Mouse (Mus musculus) myocyte (in vitro differentiated cells): ENCODE measurements around the gene Tmtc4. TPM values are rescaled to one million over a fixed set of nuclear protein-coding genes. Genes with fewer than 3 reads are reported as not detected.

Source experiments
- H3K27me3 ChIP-seq: one replicate; pipeline ENCODE4 v1.6.1; 2011; ENCODE audit not compliant: control insufficient read depth, insufficient read depth, insufficient read length
- H3K36me3 ChIP-seq: one replicate; pipeline ENCODE4 v1.6.1; 2011; ENCODE audit not compliant: control insufficient read depth, insufficient read depth
- H3K4me2 ChIP-seq: one replicate; pipeline ENCODE4 v1.6.1; 2011; ENCODE audit warnings: low read depth, control low read depth
- H3K4me3 ChIP-seq: one replicate; pipeline ENCODE4 v1.5.1; 2011; ENCODE audit warnings: mild to moderate bottlenecking, control low read depth, moderate library complexity
- H3K79me2 ChIP-seq: one replicate; pipeline ENCODE4 v1.6.1; 2011; ENCODE audit not compliant: control insufficient read depth, insufficient read depth
- H3ac ChIP-seq: one replicate; pipeline ENCODE4 v1.6.1; 2011; ENCODE audit not compliant: control insufficient read depth, insufficient read length
- CEBPB ChIP-seq: IDR thresholded peaks from 2 replicates; pipeline ENCODE4 v1.6.1; 2011; ENCODE audit warnings: mild to moderate bottlenecking, moderate library complexity; ENCODE audit not compliant: poor library complexity, insufficient read depth, severe bottlenecking
- E2F4 ChIP-seq: IDR thresholded peaks from one replicate; pipeline ENCODE4 v1.6.1; 2011; ENCODE audit warnings: mild to moderate bottlenecking, control low read depth, moderate library complexity; ENCODE audit not compliant: insufficient read depth
- MAX ChIP-seq: IDR thresholded peaks from one replicate; pipeline ENCODE4 v1.6.1; 2011; ENCODE audit warnings: low read depth, mild to moderate bottlenecking, control low read depth
- MYOD1 ChIP-seq, 3 experiments: IDR thresholded peaks; one replicate each; pipeline ENCODE4 v1.6.1; 2011; ENCODE audit warnings: control low read depth in 2 of 3, low read depth in 2 of 3, mild to moderate bottlenecking in 2 of 3, moderate library complexity in 1 of 3; ENCODE audit not compliant: insufficient read length in 2 of 3, control insufficient read depth in 1 of 3
- MYOG ChIP-seq, 3 experiments: IDR thresholded peaks; one replicate each; pipeline ENCODE4 v1.6.1; 2011; ENCODE audit warnings: control low read depth in 2 of 3, low read depth in 2 of 3, mild to moderate bottlenecking in 2 of 3; ENCODE audit not compliant: insufficient read length in 2 of 3, control insufficient read depth in 1 of 3, insufficient read depth in 1 of 3
- POLR2A ChIP-seq: IDR thresholded peaks from one replicate; pipeline ENCODE4 v1.6.1; 2011; ENCODE audit warnings: low read depth, mild to moderate bottlenecking, control low read depth, moderate library complexity; ENCODE audit not compliant: insufficient read length
- POLR2AphosphoS2 ChIP-seq: IDR thresholded peaks from one replicate; pipeline ENCODE4 v1.6.1; 2011; ENCODE audit warnings: low read depth, control low read depth; ENCODE audit not compliant: insufficient read length
- REST ChIP-seq: IDR thresholded peaks from one replicate; pipeline ENCODE4 v1.6.1; 2011; ENCODE audit warnings: mild to moderate bottlenecking, control low read depth, moderate library complexity; ENCODE audit not compliant: insufficient read depth, insufficient read length
- SRF ChIP-seq: IDR thresholded peaks from one replicate; pipeline ENCODE4 v1.6.1; 2011; ENCODE audit warnings: low read depth; ENCODE audit not compliant: control insufficient read depth, insufficient read length
- TCF12 ChIP-seq: IDR thresholded peaks from one replicate; pipeline ENCODE4 v1.6.1; 2011; ENCODE audit warnings: mild to moderate bottlenecking, control low read depth; ENCODE audit not compliant: poor library complexity, insufficient read depth, severe bottlenecking
- TCF3 ChIP-seq: IDR thresholded peaks from one replicate; pipeline ENCODE4 v1.6.1; 2011; ENCODE audit warnings: low read depth, control low read depth; ENCODE audit not compliant: insufficient read length
- USF1 ChIP-seq: IDR thresholded peaks from one replicate; pipeline ENCODE4 v1.6.1; 2011; ENCODE audit warnings: low read depth, mild to moderate bottlenecking, control low read depth, moderate library complexity
- polyA plus RNA-seq: library from polyadenylated mRNA; unstranded; fragments of >200 nt; fragmentation: generic; extraction: Trizol; gene quantifications from one replicate; pipeline ENCODE4 v1.2.1, GENCODE M21; 2012; ENCODE audit warnings: missing spikeins

The Tmtc4 gene
- polyA plus RNA-seq, 1 experiment = 8.2 TPM

DNA sequence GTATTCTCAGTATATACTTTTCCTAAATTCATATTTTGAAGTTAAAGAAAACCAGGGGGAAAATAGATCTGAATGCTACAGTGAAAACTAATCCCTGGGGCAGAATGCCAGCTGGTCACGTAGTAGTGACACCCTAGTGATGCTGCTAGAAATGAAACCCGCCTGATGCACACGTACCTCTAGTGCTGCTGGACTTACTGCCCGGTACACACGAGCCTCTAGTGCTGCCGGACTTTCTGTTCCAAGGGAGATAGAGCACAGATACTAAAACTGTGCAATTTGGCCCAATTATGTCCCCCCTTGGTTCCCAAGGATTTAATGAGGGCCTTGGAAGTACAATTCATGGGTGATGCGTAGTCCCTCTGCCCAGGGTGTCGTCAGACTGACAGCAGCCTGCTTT is 108.8 kb downstream of the Tmtc4 start:
- H3K36me3 ChIP-seq = no peaks in the 10 kb centered on the region
- H3K4me3 ChIP-seq = no peak overlapping the region
- H3ac ChIP-seq = no peak overlapping the region
- no peaks in the 10 kb centered on the region for H3K27me3 ChIP-seq
- no peaks in the 10 kb centered on the region for H3K79me2 ChIP-seq
- no peak overlapping the region for H3K4me2 ChIP-seq
- TF ChIP-seq CEBPB (no peak), MYOD1 (IDR thresholded peaks at IDR 0.05; ENCODE audit: control insufficient read depth in 1 of 3, insufficient read length in 2 of 3, low read depth in 2 of 3) (no peak), MAX (no peak), E2F4 (no peak), USF1 (no peak), REST (no peak), POLR2AphosphoS2 (no peak)

DNA sequence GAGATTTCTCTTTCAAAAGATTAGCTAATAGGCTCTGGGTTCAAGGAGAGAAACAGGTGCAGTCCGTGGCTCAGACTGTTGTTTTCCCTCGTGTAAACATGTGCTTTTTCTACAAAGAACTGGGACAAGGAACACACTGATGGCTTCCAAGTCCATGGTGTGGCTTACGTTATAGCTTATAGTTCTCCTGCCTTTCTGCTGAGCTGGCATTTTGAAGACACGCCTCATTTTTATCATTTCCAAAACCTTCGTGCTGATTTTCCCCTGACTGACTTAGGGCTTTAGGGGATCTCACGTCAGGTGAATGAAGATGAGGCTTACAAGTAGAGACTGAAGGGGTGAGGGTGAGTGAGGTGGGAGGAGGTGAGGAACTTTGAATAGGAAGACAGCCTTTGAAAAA is 111.2 kb downstream of the Tmtc4 start:
- Histone ChIP-seq H3K4me2 (no peak overlapping the region), H3K4me3 (no peak overlapping the region), H3K27me3 (no peaks in the 10 kb centered on the region), H3K79me2 (no peaks in the 10 kb centered on the region), H3K36me3 (no peaks in the 10 kb centered on the region), H3ac (no peak overlapping the region)
- TF ChIP-seq TCF3 = no peak
- TF ChIP-seq POLR2A = no peak
- TF ChIP-seq E2F4 = no peak
- TF ChIP-seq MYOG (IDR thresholded peaks at IDR 0.05; ENCODE audit: control insufficient read depth in 1 of 3, insufficient read depth in 1 of 3, insufficient read length in 2 of 3, low read depth in 2 of 3) = no peak
- TF ChIP-seq MYOD1 (IDR thresholded peaks at IDR 0.05; ENCODE audit: control insufficient read depth in 1 of 3, insufficient read length in 2 of 3, low read depth in 2 of 3) = no peak
- TF ChIP-seq TCF12 = no peak
- no peak for TF ChIP-seq CEBPB
- no peak for TF ChIP-seq REST
- TF ChIP-seq SRF = no peak
- no peak for TF ChIP-seq POLR2AphosphoS2
- no peak for TF ChIP-seq USF1
- no peak for TF ChIP-seq MAX

DNA sequence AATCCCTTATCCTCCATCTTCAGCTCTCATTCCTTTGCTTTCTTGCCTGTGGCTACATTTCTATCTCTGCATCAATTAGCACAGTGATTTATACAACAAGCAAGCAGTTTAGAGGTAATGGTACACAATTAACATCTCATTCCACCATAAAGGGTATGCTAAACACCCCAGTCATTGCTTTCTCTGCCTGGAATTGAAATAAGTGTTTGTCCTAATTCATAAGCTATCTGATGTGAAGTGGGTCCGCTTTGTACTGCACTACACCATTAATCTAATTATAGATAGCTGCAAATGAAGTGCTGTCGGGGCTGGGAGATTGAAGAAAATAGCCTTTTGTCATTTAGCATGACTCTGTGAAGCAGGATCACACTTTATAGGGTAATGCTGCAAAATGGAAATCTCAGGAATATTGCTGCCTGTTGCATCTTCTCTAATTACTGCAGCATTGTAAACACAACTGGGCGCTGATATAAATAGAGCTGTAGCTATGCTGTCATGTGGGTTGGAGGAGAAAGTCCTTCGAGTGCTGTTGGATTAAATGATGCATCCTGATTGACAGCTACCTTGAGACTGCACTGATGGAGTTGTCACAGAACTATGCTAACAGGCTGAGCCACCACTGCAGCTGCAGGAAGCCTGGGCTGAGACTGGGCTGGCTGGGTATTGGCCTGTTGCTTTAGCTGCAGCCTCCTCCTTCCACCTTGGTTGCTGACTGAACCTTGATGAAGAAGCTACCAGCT is 111.8 kb downstream of the Tmtc4 start:
- no peak overlapping the region for H3K4me3 ChIP-seq
- H3K4me2 ChIP-seq = no peak overlapping the region
- H3K27me3 ChIP-seq = no peaks in the 10 kb centered on the region
- H3ac ChIP-seq = no peak overlapping the region
- no peak for TF ChIP-seq REST
- TF ChIP-seq USF1 = no peak
- TF ChIP-seq POLR2AphosphoS2 = no peak
- no peak for TF ChIP-seq SRF
- TF ChIP-seq MYOD1 (IDR thresholded peaks at IDR 0.05; ENCODE audit: control insufficient read depth in 1 of 3, insufficient read length in 2 of 3, low read depth in 2 of 3) = no peak
- no peak for TF ChIP-seq MYOG (IDR thresholded peaks at IDR 0.05; ENCODE audit: control insufficient read depth in 1 of 3, insufficient read depth in 1 of 3, insufficient read length in 2 of 3, low read depth in 2 of 3)
- TF ChIP-seq POLR2A = no peak
- no peak for TF ChIP-seq E2F4
- TF ChIP-seq CEBPB = no peak
- no peak for TF ChIP-seq TCF12
- TF ChIP-seq TCF3 = no peak
- no peak for TF ChIP-seq MAX
- H3K79me2 ChIP-seq = no peaks in the 10 kb centered on the region
- H3K36me3 ChIP-seq = no peaks in the 10 kb centered on the region

DNA sequence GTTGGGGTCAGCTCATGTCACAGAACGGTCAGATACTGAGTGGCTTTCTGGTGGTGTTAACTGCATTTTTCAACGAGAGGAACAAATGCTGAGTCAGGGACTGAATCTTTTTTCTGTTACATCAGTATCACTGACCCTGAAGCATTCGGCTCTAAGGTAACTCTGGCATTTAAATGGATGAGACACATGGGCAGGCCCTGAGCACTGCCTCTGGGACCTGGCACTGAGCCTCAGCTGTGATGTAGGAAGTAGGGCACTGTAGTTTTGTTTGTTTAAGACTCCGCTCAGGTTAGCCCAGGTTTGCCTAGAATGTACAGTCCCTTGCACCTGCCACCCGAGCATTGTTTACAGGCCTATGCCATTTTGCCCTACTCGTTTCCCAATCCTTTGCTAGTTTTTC is 114.0 kb downstream of the Tmtc4 start:
- H3ac ChIP-seq = no peak overlapping the region
- H3K36me3 ChIP-seq = no peaks in the 10 kb centered on the region
- no peaks in the 10 kb centered on the region for H3K79me2 ChIP-seq
- no peaks in the 10 kb centered on the region for H3K27me3 ChIP-seq
- no peak overlapping the region for H3K4me2 ChIP-seq
- TF ChIP-seq POLR2A (no peak), TCF12 (no peak), CEBPB (no peak), USF1 (no peak), MYOD1 (IDR thresholded peaks at IDR 0.05; ENCODE audit: control insufficient read depth in 1 of 3, insufficient read length in 2 of 3, low read depth in 2 of 3) (no peak)
- no peak overlapping the region for H3K4me3 ChIP-seq

Other genes starting within 250 kb of the Tmtc4 start
- gene Ggact, start 70.3 kb downstream of the Tmtc4 start, polyA plus RNA-seq = 17.0 TPM